Mouse (Mus musculus) intestine, embryonic 16.5 days (tissue): ENCODE results near the gene Ccl1. TPM values are rescaled to one million over a fixed set of nuclear protein-coding genes. Genes with fewer than 3 reads are reported as not detected.
A peak's percentile ranks its signal among the peaks of the same experiment; 100 is the strongest.

Source experiments
- ATAC-seq: fragments of 200-750 bp; cut with Nextera tagmentation; 2 replicates; pipeline ENCODE4 v1.8.0; 2017; ENCODE audit warnings: moderate TSS enrichment, moderate library complexity
- H3K27ac ChIP-seq: fragments of 300-500 bp; sonication (generic); 2 replicates; pipeline ENCODE4 v1.5.1; 2014; ENCODE audit warnings: mild to moderate bottlenecking, low read length
- H3K27me3 ChIP-seq: fragments of 300-500 bp; sonication (generic); replicated peaks from 2 replicates; pipeline ENCODE4 v1.6.1; 2014; ENCODE audit warnings: low read length, control low read depth, mixed read lengths; ENCODE audit not compliant: control insufficient read depth, insufficient read depth
- H3K36me3 ChIP-seq: fragments of 300-500 bp; sonication (generic); 2 replicates; pipeline ENCODE4 v1.6.1; 2014; ENCODE audit warnings: low read length, control low read depth; ENCODE audit not compliant: control insufficient read depth, insufficient read depth
- H3K4me1 ChIP-seq: fragments of 300-500 bp; sonication (generic); 2 replicates; pipeline ENCODE4 v1.6.1; 2014; ENCODE audit warnings: low read length, control low read depth, mixed read lengths; ENCODE audit not compliant: control insufficient read depth, insufficient read depth
- H3K4me2 ChIP-seq: fragments of 300-500 bp; sonication (generic); 2 replicates; pipeline ENCODE4 v1.6.1; 2014; ENCODE audit warnings: low read depth, low read length, control low read depth
- H3K4me3 ChIP-seq: fragments of 300-500 bp; sonication (generic); 2 replicates; pipeline ENCODE4 v1.5.1; 2014; ENCODE audit warnings: mild to moderate bottlenecking, low read length
- H3K9ac ChIP-seq: fragments of 300-500 bp; sonication (generic); 2 replicates; pipeline ENCODE4 v1.6.1; 2014; ENCODE audit warnings: low read depth, low read length
- H3K9me3 ChIP-seq: fragments of 300-500 bp; sonication (generic); 2 replicates; pipeline ENCODE4 v1.6.1; 2016; ENCODE audit warnings: low read length, control low read depth; ENCODE audit not compliant: control insufficient read depth
- whole genome bisulfite sequencing: fragments of 180-500 bp; shearing (Covaris S2); extraction: QIAGEN DNeasy Blood & Tissue Kit; methylation state at CpG from one replicate; pipeline ENCODE4 v1.1.7; 2014; 5-methylcytosine and 5-hydroxymethylcytosine counted together
- polyA plus RNA-seq: library from polyadenylated mRNA; unstranded; fragments of >200 nt; fragmentation: Nextera tagmentation; extraction: Ambion mirVana; gene quantifications from 2 replicates; pipeline ENCODE4 v1.2.1, GENCODE M21; 2015

Gene Ccl1
- polyA plus RNA-seq, 1 experiment from 2014 or later, result not detected

- Histone ChIP-seq H3K4me1 (no peaks in the 10 kb centered on the region), H3K9ac (no peak overlapping the region), H3K9me3 (no peaks in the 10 kb centered on the region), H3K4me2 (no peak overlapping the region), H3K27ac (peak overlapping the region; percentile 19; the same call in 1 of the 2 replicates), H3K4me3 (no peak overlapping the region), H3K27me3 (no peaks in the 10 kb centered on the region), H3K36me3 (no peaks in the 10 kb centered on the region)
- no peak for ATAC-seq
- 68% methylated on average over 7 of the region's 7 CpGs for WGBS
Observed at GRCm38 (mm10) chr11:82171316-82172071, 134.0 kb downstream of the Ccl1 start.

DNA sequence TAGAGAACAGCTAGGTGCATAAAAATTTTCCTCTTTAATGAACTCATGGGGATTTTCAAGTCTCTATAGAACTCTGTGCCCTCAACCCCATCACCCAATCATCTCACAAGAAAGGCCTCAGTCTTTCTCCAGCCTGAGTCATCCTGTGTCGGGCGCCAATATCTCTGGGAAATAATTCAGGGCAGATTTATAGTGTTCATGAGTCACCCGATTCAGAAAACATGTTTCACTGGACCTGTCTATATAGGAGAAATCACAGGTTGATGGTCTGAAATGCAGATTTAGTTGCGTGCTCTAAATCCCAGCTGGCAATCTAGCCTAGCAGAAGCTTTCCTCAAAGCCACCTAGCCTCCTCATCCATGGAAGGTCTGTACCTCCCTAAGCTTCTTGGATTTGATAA is 136.0 kb downstream of the Ccl1 start:
- H3K4me2 ChIP-seq, result no peak overlapping the region
- WGBS, result 87% methylated on average over 4 of the region's 4 CpGs

GRCm38 (mm10) chr11:82168308-82168707 is 137.2 kb downstream of the Ccl1 start:
- no peaks in the 10 kb centered on the region for H3K4me1 ChIP-seq
- ATAC-seq, result no peak
- H3K9ac ChIP-seq, result no peak overlapping the region
- H3K9me3 ChIP-seq, result no peaks in the 10 kb centered on the region
- H3K27ac ChIP-seq, result no peak overlapping the region
- H3K27me3 ChIP-seq, result no peaks in the 10 kb centered on the region
- 95% methylated on average over 2 of the region's 2 CpGs for WGBS
- no peaks in the 10 kb centered on the region for H3K36me3 ChIP-seq
- H3K4me3 ChIP-seq, result no peak overlapping the region
- H3K4me2 ChIP-seq, result no peak overlapping the region

More for the DNA sequence above, 136.0 kb downstream of the Ccl1 start:
- no peaks in the 10 kb centered on the region for H3K9me3 ChIP-seq
- H3K9ac ChIP-seq, result no peak overlapping the region
- no peak overlapping the region for H3K27ac ChIP-seq
- no peak overlapping the region for H3K4me3 ChIP-seq
- no peaks in the 10 kb centered on the region for H3K4me1 ChIP-seq
- no peaks in the 10 kb centered on the region for H3K27me3 ChIP-seq
- no peak for ATAC-seq
- H3K36me3 ChIP-seq, result no peaks in the 10 kb centered on the region

GRCm38 (mm10) chr11:82163285-82163684 is 142.2 kb downstream of the Ccl1 start:
- H3K9ac ChIP-seq, result no peak overlapping the region
- no peaks in the 10 kb centered on the region for H3K36me3 ChIP-seq
- no peak overlapping the region for H3K4me3 ChIP-seq
- ATAC-seq, result no peak
- no peak overlapping the region for H3K4me2 ChIP-seq
- H3K9me3 ChIP-seq, result no peaks in the 10 kb centered on the region
- WGBS, result 68% methylated on average over 8 of the region's 8 CpGs
- no peaks in the 10 kb centered on the region for H3K27me3 ChIP-seq
- no peaks in the 10 kb centered on the region for H3K4me1 ChIP-seq
- no peak overlapping the region for H3K27ac ChIP-seq

DNA sequence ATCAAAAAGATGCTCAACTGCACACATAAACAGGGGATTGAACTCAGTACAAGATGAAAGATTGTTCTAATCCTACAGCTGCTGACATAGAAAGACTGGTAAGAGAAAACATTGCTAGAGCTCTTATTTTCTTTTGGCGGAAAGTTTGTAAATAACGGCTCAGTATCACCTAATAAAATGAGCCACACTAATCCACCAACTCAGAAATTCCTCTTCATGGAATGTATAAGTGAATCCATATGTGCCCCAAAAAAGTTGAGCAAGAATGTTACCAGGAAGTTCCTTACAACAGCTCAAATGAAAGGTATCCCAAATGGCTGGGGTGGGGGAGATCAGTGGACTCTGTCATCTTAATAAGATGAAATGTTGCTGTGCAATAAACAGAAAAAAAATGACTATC is 146.4 kb downstream of the Ccl1 start:
- H3K9ac ChIP-seq, result no peak overlapping the region
- no peaks in the 10 kb centered on the region for H3K4me1 ChIP-seq
- no peaks in the 10 kb centered on the region for H3K36me3 ChIP-seq
- no peak overlapping the region for H3K4me2 ChIP-seq
- no peaks in the 10 kb centered on the region for H3K27me3 ChIP-seq
- 84% methylated on average over 2 of the region's 2 CpGs for WGBS
- H3K27ac ChIP-seq, result no peak overlapping the region
- H3K9me3 ChIP-seq, result no peaks in the 10 kb centered on the region
- H3K4me3 ChIP-seq, result no peak overlapping the region
- no peak for ATAC-seq

DNA sequence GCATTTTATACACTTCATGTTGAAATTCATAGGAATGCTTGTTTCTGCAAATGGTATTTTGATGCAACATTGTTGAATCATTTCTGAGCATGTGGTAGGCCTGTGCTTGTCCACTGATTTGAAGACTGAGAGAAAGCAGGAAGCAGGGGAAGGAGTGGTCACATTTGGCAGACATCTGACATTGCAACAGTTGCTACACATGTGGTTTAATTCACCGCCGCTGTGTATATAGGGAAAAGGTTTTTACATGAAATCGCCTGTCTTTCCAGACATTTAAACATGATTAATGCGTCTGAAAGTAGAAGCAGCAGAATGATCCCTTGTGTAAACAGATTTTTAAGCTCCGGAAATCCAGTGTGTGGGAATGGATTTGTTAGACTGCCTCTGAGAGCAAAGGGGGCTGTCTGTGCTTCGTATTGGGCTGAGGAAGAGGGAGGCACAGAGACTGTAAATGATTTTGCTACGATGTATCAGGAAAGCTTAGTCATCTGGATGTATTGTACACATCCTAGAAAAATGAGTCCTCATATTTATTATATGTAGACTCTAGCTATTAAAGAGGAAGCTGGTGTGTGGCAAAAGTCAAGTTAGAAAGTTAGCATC is 165.9 kb downstream of the Ccl1 start:
- Histone ChIP-seq H3K4me2 (no peak overlapping the region), H3K9ac (no peak overlapping the region), H3K4me3 (no peak overlapping the region), H3K4me1 (peaks cover 3% of the 10 kb centered on the region; the same call in 1 of the 2 replicates), H3K9me3 (no peaks in the 10 kb centered on the region), H3K36me3 (no peaks in the 10 kb centered on the region), H3K27me3 (no peaks in the 10 kb centered on the region), H3K27ac (peak overlapping the region; percentile 73)
- WGBS, result 23% methylated on average over 7 of the region's 7 CpGs
- ATAC-seq, result peak; percentile 80

GRCm38 (mm10) chr11:82136196-82136595 is 169.3 kb downstream of the Ccl1 start:
- no peak for ATAC-seq
- Histone ChIP-seq H3K4me1 (peaks cover 3% of the 10 kb centered on the region; the same call in 1 of the 2 replicates), H3K9me3 (no peaks in the 10 kb centered on the region), H3K4me2 (no peak overlapping the region), H3K4me3 (no peak overlapping the region), H3K36me3 (no peaks in the 10 kb centered on the region), H3K9ac (no peak overlapping the region), H3K27me3 (no peaks in the 10 kb centered on the region), H3K27ac (no peak overlapping the region)
- 91% methylated on average over 2 of the region's 2 CpGs for WGBS

DNA sequence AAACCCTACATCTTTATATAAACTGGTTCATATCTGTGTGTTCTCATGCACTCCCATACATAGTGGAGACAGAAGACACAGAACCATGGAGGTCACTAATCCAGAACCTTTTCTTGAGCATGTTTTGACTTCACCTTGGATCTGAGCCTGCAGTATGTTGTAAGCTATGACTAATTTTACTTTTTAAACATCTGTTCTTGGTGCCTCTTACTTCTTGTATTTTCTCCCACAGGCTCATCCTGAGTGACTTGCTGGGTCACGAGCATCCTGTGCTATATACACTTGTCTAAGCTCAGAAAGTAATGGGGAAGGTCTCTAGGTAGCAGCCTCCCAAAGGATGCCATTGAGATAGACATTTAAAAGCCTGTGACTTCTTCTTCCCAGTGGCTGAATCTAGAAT is 172.5 kb downstream of the Ccl1 start:
- WGBS, result 82% methylated on average over 1 of the region's 1 CpGs
- Histone ChIP-seq H3K4me3 (no peak overlapping the region), H3K27me3 (no peaks in the 10 kb centered on the region), H3K9ac (no peak overlapping the region), H3K9me3 (no peaks in the 10 kb centered on the region), H3K4me2 (no peak overlapping the region), H3K27ac (no peak overlapping the region), H3K36me3 (no peaks in the 10 kb centered on the region), H3K4me1 (no peaks in the 10 kb centered on the region)
- ATAC-seq, result no peak
